Mouse (Mus musculus): ENCODE measurements at regions not wholly inside any gene's neighbourhood (a gene's known extent, or its start where the extent isn't known, plus 50 kb on each side); places are given as distances from the start of the nearest gene placed in this dataset.

GRCm38 (mm10) chr4:32179707-32180241 is 58.8 kb upstream of the Bach2 start:
- DNase-seq (ENCODE audit: low spot score in 2 of 2), result no peak

DNA sequence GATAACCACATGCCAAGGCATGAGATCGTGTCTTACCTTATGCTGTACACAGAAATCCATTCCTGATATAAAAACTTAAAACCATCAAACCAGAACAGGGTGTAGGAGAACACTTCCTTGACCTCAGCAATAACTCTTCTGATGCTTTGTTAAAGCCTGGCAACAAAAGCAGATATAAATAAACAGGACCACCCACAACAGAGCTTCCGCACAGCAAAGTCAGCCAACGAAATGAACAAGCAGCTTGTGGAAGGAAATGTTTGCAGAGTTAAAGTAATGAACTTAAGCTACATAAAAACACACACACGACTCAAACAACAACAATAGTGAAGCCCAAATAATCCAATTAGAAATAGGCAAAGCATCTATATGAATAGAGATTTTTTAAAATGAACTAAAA is 54.8 kb upstream of the Bach2 start:
- no peak for DNase-seq (ENCODE audit: low spot score in 2 of 2)

GRCm38 (mm10) chr4:32185986-32186385 is 52.6 kb upstream of the Bach2 start:
- no peak for DNase-seq (ENCODE audit: low spot score in 2 of 2)

DNA sequence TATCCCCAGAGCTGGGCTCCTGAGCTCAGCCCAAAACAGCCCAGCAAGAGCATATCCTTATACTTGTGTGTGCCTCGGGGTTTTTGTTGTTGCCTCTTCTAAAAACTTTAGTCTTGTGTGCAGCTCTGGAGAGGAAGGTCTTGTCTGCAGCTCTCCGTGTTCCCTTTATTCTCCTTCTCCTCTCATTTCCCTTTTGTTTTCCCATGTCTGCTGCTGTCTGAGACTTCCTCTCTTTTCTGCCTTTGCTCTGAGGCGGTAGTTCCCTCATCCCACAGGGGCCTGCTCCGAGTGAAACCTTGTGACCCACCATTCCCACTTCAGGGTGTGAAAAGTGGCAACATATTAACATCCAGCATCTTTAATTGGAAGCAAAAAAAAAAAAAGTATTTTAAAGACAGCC is 51.5 kb upstream of the Bach2 start:
- no peak for DNase-seq (ENCODE audit: low spot score in 2 of 2)

- DNase-seq (ENCODE audit: low spot score in 2 of 2), result no peak
Measured at GRCm38 (mm10) chr4:32188076-32188475, 50.5 kb upstream of the Bach2 start.

- no peak for DNase-seq (ENCODE audit: low spot score in 2 of 2)
Measured at GRCm38 (mm10) chr4:32188752-32189415, 49.7 kb upstream of the Bach2 start.
